Mouse (Mus musculus): Measurements from ENCODE around the gene Gigyf1.

DNA sequence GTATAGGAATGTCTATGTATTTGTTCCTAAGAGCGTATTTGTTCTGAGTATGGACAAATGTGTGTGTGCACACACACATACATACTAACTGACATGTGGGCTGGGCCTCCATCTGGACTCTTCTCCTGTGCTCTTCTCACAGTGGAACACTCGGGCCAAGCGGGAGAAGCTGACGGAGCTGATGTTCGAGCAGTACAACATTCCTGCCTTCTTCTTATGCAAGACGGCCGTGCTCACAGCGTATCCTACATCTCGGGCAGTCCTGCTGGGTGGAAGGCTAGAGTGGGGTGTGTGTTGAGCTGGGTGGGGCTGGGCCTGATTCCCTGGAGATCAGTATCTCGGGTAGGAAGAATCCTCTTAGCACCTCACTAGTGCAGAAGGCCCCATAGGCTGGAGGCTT lies 44.6 kb downstream of the Gigyf1 start:
- no peak for TF ChIP-seq HCFC1 (IDR thresholded peaks at IDR 0.05; ENCODE audit: borderline replicate concordance, insufficient read depth, low read length)
- TF ChIP-seq CHD2 (IDR thresholded peaks at IDR 0.05; ENCODE audit: low read depth, low read length) = no peak
